Mouse (Mus musculus) forebrain, embryonic 16.5 days (tissue): Measurements from ENCODE around the gene Gm49387. TPM values are rescaled to one million over a fixed set of nuclear protein-coding genes. Genes with fewer than 3 reads are reported as not detected.

Experiments
- polyA plus RNA-seq: library from polyadenylated mRNA; unstranded; fragments of >200 nt; fragmentation: Nextera tagmentation; extraction: Ambion mirVana; gene quantifications from 2 replicates; pipeline ENCODE4 v1.2.1, GENCODE M21; 2015

Gene Gm49387
- polyA plus RNA-seq, 1 experiment from 2014 or later: not detected

Other genes with a start within 250 kb of the Gm49387 start
- 120 and 128 TPM in 2 replicates for gene Sh3bp5, start 204.8 kb downstream of the Gm49387 start, polyA plus RNA-seq
- 10.3 and 11.4 TPM in 2 replicates for gene Eaf1, start 146.5 kb downstream of the Gm49387 start, polyA plus RNA-seq
- gene Mettl6, start 145.8 kb downstream of the Gm49387 start, polyA plus RNA-seq: 51.9 and 52.4 TPM in 2 replicates
- gene Colq, start 49.5 kb downstream of the Gm49387 start, polyA plus RNA-seq: 0.09 TPM in 1 of 2 replicates, not detected in the other
- gene Btd, start 150 bp upstream of the Gm49387 start, polyA plus RNA-seq: 15.5 and 19.5 TPM in 2 replicates
- gene Hacl1, start 408 bp upstream of the Gm49387 start, polyA plus RNA-seq: 6.9 and 8.9 TPM in 2 replicates
- 12.2 and 12.4 TPM in 2 replicates for gene Ankrd28, start 189.8 kb upstream of the Gm49387 start, polyA plus RNA-seq